Mouse (Mus musculus) forebrain, embryonic 14.5 days (tissue): ENCODE results near the gene Dcaf12. TPM values are rescaled to one million over a fixed set of nuclear protein-coding genes. Genes with fewer than 3 reads are reported as not detected.
A peak's percentile ranks its signal among the peaks of the same experiment; 100 is the strongest.

Experiments used
- ATAC-seq: fragments of 200-750 bp; cut with Nextera tagmentation; 2 replicates; pipeline ENCODE4 v1.8.0; 2017; ENCODE audit warnings: mild to moderate bottlenecking, moderate library complexity
- DNase-seq: peaks from one replicate; pipeline ENCODE4 v3.0.0-alpha.2; 2015; ENCODE audit warnings: low spot score
- H3K27ac ChIP-seq: fragments of 300-500 bp; sonication (generic); 2 replicates; pipeline ENCODE4 v1.5.1; 2014; ENCODE audit warnings: low read depth, mild to moderate bottlenecking, control low read depth, low read length, moderate library complexity
- H3K27me3 ChIP-seq: fragments of 300-500 bp; sonication (generic); replicated peaks from 2 replicates; pipeline ENCODE4 v1.6.1; 2014; ENCODE audit warnings: low read length, control low read depth, mixed read lengths; ENCODE audit not compliant: control insufficient read depth, insufficient read depth
- H3K36me3 ChIP-seq: fragments of 300-500 bp; sonication (generic); 2 replicates; pipeline ENCODE4 v1.6.1; 2014; ENCODE audit warnings: low read length, control low read depth; ENCODE audit not compliant: control insufficient read depth, insufficient read depth
- H3K4me1 ChIP-seq: fragments of 300-500 bp; sonication (generic); 2 replicates; pipeline ENCODE4 v1.6.1; 2014; ENCODE audit warnings: antibody characterized with exemption, low read length, control low read depth; ENCODE audit not compliant: control insufficient read depth, insufficient read depth
- H3K4me2 ChIP-seq: fragments of 300-500 bp; sonication (generic); 2 replicates; pipeline ENCODE4 v1.6.1; 2014; ENCODE audit warnings: mild to moderate bottlenecking, control low read depth, low read length
- H3K4me3 ChIP-seq: fragments of 300-500 bp; sonication (generic); 2 replicates; pipeline ENCODE4 v1.5.1; 2014; ENCODE audit warnings: low read depth, low read length, control low read depth
- H3K9ac ChIP-seq: fragments of 300-500 bp; sonication (generic); 2 replicates; pipeline ENCODE4 v1.6.1; 2014; ENCODE audit warnings: mild to moderate bottlenecking, low read length, control low read depth, moderate library complexity
- H3K9me3 ChIP-seq: fragments of 300-500 bp; sonication (generic); replicated peaks from 2 replicates; pipeline ENCODE4 v1.6.1; 2016; ENCODE audit warnings: low read length, control low read depth, mixed read lengths; ENCODE audit not compliant: control insufficient read depth
- WGBS: fragments of 180-500 bp; shearing (Covaris S2); extraction: QIAGEN DNeasy Blood & Tissue Kit; methylation state at CpG from one replicate; pipeline ENCODE4 v1.1.7; 2014; 5-methylcytosine and 5-hydroxymethylcytosine counted together
- polyA plus RNA-seq: library from polyadenylated mRNA; unstranded; fragments of >200 nt; fragmentation: Nextera tagmentation; extraction: Ambion mirVana; gene quantifications from 2 replicates; pipeline ENCODE4 v1.2.1, GENCODE M21; 2014

Gene Dcaf12
- polyA plus RNA-seq, 1 experiment from 2014 or later, result 53.4 TPM

DNA sequence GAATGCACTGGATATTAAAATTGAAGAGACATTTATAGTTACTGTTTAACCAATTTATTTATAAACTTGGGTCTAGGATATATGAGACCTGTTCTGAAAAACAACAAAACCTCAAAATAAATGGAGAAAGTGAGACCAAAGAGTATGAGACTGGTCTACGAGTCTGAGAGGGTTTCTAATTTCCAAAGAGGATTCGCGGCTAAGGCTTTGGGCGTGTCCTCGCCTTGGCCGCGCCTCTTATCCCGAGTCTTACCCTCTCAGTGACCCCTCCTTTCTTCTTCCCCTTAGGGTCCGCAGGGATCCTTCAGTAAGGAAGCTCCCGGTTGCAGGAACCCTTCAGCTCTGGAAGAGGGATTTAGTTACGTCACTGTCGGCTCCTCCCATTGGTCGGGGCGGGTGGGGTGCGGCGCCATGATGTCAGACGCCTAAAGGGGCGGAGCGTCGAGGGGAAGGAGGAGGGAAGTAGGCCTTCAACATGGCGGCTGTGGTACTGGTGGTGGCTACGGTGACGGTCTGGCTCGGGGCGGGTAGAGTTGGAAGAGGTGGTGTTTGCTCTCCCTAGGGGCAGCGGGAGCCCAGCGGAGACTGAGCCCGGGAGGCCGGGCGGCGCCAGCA lies 34.0 kb upstream of the Dcaf12 start, which contains the start of gene Ubap1:
Ubap1 (plus strand) TSS at position 413 of the 615 bp plus-strand sequence.
- under 1% methylated on average over 31 of the region's 31 CpGs for WGBS
- H3K27ac ChIP-seq, result peak within 1 kb of the TSS; percentile 95
- peak; percentile 97 for ATAC-seq
- no peaks in the 10 kb centered on the region for H3K27me3 ChIP-seq
- peak within 1 kb of the TSS; percentile 83 for H3K4me3 ChIP-seq
- H3K4me1 ChIP-seq, result peaks cover 8% of the 10 kb centered on the region; the same call in 1 of the 2 replicates
- H3K4me2 ChIP-seq, result peak within 1 kb of the TSS; percentile 68
- H3K9me3 ChIP-seq, result no peaks in the 10 kb centered on the region
- H3K36me3 ChIP-seq, result no peaks in the 10 kb centered on the region
- DNase-seq, result peak; percentile 99
- peak within 1 kb of the TSS; percentile 86 for H3K9ac ChIP-seq

DNA sequence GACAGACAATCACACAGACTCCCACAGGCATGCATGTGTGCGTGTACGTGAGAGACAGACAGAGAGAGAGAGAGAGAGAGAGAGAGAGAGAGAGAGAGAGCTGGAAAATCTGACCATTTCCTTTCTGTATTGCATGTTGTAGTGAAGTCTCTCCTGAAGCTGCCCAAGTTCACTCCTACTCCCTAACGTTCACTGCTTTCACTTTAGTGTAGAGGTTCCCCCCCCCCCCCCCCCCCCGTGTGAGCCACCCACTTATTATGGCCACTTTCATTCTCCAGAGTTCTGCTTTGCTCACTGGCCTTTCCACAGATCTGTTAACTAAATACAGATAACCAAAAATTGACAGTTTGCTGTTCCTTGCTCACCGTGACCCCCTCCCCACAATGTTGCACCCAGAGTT lies 33.1 kb upstream of the Dcaf12 start:
- Histone ChIP-seq H3K9ac (peak overlapping the region; percentile 30; the same call in 1 of the 2 replicates), H3K4me2 (peak overlapping the region; percentile 49), H3K4me1 (peaks cover 8% of the 10 kb centered on the region; the same call in 1 of the 2 replicates), H3K27ac (no peak overlapping the region), H3K9me3 (no peaks in the 10 kb centered on the region), H3K36me3 (no peaks in the 10 kb centered on the region), H3K27me3 (no peaks in the 10 kb centered on the region), H3K4me3 (peak overlapping the region; percentile 83)
- DNase-seq (no peak), ATAC-seq (no peak)
- 38% methylated on average over 5 of the region's 5 CpGs for WGBS

DNA sequence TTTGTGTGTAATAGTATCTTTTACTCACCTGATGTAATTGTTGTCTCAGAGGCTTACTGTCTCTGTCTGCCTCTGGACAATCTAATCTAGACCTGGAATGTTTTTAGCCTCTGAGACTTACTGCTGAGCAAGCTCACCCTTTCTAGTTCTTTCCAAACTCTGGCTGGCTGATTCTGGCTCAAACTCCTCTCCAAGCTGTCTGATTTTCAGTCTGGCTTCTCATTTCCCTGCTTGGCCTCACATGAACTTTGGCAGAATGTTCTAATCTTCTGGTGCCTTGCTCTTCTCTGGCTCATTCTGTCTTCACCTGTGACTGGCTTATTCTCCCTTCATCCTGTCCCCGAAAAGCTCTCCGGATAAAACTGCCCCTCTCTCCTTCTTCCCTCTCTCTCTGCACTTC lies 31.3 kb upstream of the Dcaf12 start:
- Histone ChIP-seq H3K9ac (no peak overlapping the region), H3K4me1 (peaks cover 8% of the 10 kb centered on the region; the same call in 1 of the 2 replicates), H3K27me3 (no peaks in the 10 kb centered on the region), H3K36me3 (no peaks in the 10 kb centered on the region), H3K9me3 (no peaks in the 10 kb centered on the region), H3K4me2 (no peak overlapping the region), H3K27ac (no peak overlapping the region), H3K4me3 (no peak overlapping the region)
- ATAC-seq (no peak), DNase-seq (no peak)
- WGBS, result 66% methylated on average over 2 of the region's 2 CpGs

DNA sequence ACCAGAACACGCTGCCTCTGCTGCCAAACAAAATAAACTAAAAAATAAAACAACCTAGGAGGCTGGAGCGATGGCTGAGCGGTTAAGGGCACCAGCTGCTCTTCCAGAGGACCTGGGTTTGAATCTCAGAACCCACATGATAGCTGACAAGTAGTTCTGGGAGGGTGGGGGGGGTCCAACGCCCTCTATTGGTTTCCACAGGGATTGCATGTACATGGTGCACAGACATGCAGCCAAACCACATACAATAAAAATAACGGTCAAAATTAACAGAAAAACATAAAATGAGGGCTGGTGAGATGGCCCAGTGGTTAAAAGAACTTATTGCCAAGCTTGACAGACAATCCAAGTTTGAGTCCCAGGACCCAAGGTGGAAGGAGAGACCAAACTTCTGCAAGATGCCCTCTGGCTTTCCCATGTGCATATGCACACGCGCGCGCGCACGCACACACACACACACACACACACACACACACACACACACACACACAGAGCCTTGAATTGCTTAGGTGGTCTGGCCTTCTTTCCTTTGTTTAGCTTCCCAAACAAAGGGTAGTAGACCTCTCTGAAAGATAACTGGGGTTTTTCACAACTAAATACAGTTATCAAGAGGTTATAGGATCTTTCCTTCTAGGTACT lies 26.3 kb upstream of the Dcaf12 start:
- Histone ChIP-seq H3K36me3 (no peaks in the 10 kb centered on the region), H3K27ac (no peak overlapping the region), H3K4me1 (no peaks in the 10 kb centered on the region), H3K4me2 (no peak overlapping the region), H3K9ac (no peak overlapping the region), H3K4me3 (no peak overlapping the region), H3K9me3 (no peaks in the 10 kb centered on the region), H3K27me3 (no peaks in the 10 kb centered on the region)
- DNase-seq (no peak), ATAC-seq (no peak)
- 80% methylated on average over 11 of the region's 11 CpGs for WGBS

DNA sequence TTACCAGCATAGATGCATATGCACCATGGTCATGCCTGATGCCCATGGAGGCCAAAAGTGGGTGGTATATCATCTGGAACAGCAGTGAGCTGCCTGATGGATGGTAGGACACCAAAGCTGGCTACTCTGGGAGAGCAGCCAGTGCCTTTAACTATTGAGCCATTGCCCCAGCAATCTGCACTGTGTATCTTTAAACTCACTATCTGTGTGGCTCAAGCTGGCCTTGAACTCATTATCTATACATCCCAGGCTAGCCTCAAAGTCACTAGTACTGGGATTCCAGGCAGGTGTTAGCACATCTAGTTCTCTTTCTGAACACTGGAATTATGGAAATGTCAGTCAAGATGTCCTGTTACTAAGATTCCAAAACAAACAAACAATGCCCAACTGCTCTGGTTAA lies 21.9 kb upstream of the Dcaf12 start:
- no peaks in the 10 kb centered on the region for H3K9me3 ChIP-seq
- H3K27ac ChIP-seq, result no peak overlapping the region
- no peaks in the 10 kb centered on the region for H3K4me1 ChIP-seq
- no peak overlapping the region for H3K9ac ChIP-seq
- H3K27me3 ChIP-seq, result no peaks in the 10 kb centered on the region
- DNase-seq, result no peak
- no peak overlapping the region for H3K4me2 ChIP-seq
- H3K4me3 ChIP-seq, result no peak overlapping the region
- ATAC-seq, result no peak
- no peaks in the 10 kb centered on the region for H3K36me3 ChIP-seq

DNA sequence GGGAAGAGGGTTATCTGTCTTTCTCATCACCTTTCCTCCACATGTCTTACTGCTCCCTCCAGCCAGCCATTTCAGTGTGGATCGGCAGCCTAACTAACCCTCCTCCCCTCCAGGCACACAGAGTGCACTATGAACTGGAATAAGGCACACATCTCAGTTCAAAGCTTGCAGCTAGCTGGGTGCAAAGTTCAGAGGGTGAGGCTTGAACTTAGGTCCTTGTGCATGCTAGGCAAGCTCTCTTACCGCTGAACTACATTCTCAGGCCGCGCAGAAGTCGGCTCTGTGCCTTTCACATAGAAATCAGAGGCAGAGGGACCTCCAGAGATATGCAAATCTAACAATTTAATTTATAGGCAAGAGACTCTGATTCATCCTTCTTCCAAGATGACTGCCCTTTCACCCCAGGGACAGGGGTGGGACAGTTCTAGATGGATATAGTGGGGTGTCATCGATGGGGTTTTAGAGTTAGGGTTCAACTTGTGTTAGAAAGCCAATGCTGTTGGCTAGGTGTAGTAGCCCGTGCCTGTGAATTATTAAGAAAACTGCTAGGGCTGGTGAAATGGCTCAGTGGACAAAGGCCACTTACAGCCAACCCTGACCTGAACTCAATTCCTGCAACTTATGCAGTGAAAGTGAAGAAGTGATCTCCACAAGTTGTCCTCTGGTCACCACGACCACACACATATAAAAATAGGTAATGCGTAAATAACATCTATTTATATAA lies 17.2 kb upstream of the Dcaf12 start:
- no peaks in the 10 kb centered on the region for H3K4me1 ChIP-seq
- 90% methylated on average over 9 of the region's 9 CpGs for WGBS
- H3K9ac ChIP-seq, result no peak overlapping the region
- H3K4me3 ChIP-seq, result no peak overlapping the region
- H3K27me3 ChIP-seq, result no peaks in the 10 kb centered on the region
- DNase-seq (no peak), ATAC-seq (no peak)
- no peaks in the 10 kb centered on the region for H3K36me3 ChIP-seq
- H3K27ac ChIP-seq, result no peak overlapping the region
- H3K4me2 ChIP-seq, result no peak overlapping the region
- no peaks in the 10 kb centered on the region for H3K9me3 ChIP-seq

DNA sequence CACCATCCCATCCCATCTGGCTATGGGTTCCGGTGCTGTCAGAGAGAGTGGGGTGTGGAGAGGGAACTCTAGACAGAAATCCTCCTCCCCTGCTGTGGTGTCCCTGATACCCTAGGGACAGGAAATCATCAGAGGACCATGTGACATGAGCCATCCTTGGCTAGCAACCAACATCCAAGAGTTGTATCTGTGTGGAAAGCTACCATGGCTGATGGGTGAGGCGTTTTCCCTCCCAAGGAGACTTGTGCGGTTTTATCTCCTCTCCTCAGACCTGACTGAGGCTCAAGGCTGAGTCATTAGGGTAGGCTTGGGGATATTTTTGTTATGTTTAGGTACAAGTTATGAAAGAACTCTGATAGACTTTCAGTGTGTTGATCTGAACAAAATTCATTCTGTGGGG lies 16.4 kb upstream of the Dcaf12 start:
- 86% methylated on average over 3 of the region's 3 CpGs for WGBS

DNA sequence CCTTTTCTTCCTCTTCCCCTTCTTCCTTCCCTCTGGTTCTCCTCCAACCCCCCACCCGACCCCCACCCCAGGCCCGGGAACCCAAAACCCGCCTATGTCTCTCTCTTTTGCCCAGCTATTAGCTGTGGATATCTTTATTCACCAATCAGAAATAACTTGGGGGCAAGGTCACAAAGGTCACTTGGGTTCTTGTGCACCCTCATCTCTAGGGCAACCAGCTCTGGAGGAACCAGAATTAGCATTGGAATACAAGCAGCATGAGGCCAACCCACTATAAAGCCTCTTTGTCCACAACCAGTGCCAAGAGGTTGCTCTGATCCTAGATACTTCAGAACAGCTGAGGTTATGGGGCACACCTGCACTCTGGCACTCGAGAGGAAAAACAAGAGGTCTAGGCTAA lies 14.8 kb upstream of the Dcaf12 start:
- no peak for ATAC-seq
- H3K4me2 ChIP-seq, result no peak overlapping the region

More for the DNA sequence above, 16.4 kb upstream of the Dcaf12 start:
- no peak for DNase-seq
- Histone ChIP-seq H3K4me2 (no peak overlapping the region), H3K9ac (no peak overlapping the region), H3K9me3 (no peaks in the 10 kb centered on the region), H3K36me3 (no peaks in the 10 kb centered on the region), H3K4me3 (no peak overlapping the region), H3K27ac (no peak overlapping the region), H3K27me3 (no peaks in the 10 kb centered on the region), H3K4me1 (no peaks in the 10 kb centered on the region)
- ATAC-seq, result no peak

DNA sequence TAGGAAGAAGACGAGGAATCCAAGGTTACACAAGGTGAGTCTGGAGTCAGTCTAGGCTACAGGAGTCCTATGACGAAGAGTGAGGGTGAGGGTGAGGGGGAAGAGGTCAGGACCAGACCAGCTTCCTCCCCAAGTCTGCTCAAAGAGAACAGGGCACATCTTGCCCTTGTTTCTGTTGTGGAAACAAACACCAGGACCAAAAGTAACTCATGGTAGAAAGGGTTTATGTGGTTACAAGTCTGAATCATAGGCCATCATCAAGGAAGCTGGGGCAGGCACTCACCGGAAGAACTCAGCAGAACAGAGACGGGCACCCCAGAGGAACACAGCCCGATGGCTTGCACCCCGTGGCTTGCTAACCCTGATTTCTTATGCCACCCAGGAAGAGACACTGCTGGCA lies 12.2 kb upstream of the Dcaf12 start:
- Histone ChIP-seq H3K9ac (no peak overlapping the region), H3K4me1 (no peaks in the 10 kb centered on the region), H3K36me3 (no peaks in the 10 kb centered on the region), H3K9me3 (no peaks in the 10 kb centered on the region), H3K4me3 (no peak overlapping the region), H3K27me3 (no peaks in the 10 kb centered on the region), H3K4me2 (no peak overlapping the region), H3K27ac (no peak overlapping the region)
- ATAC-seq (no peak), DNase-seq (no peak)
- WGBS, result 92% methylated on average over 6 of the region's 6 CpGs

More for the DNA sequence above, 14.8 kb upstream of the Dcaf12 start:
- Histone ChIP-seq H3K9ac (no peak overlapping the region), H3K27ac (no peak overlapping the region), H3K27me3 (no peaks in the 10 kb centered on the region), H3K4me1 (no peaks in the 10 kb centered on the region), H3K9me3 (no peaks in the 10 kb centered on the region), H3K36me3 (no peaks in the 10 kb centered on the region), H3K4me3 (no peak overlapping the region)
- 46% methylated on average over 4 of the region's 4 CpGs for WGBS
- DNase-seq, result no peak
